Mouse (Mus musculus) forebrain, embryonic 12.5 days (tissue): ENCODE data around the gene Cdc14a. TPM values are rescaled to one million over a fixed set of nuclear protein-coding genes. Genes with fewer than 3 reads are reported as not detected.

Source experiments
- ATAC-seq: fragments of 200-750 bp; cut with Nextera tagmentation; 2 replicates; pipeline ENCODE4 v1.8.0; 2017; ENCODE audit warnings: moderate TSS enrichment; ENCODE audit not compliant: low FRiP score
- H3K27ac ChIP-seq: fragments of 300-500 bp; sonication (generic); 2 replicates; pipeline ENCODE4 v1.5.1; 2016; ENCODE audit warnings: mild to moderate bottlenecking
- H3K27me3 ChIP-seq: fragments of 300-500 bp; sonication (generic); 2 replicates; pipeline ENCODE4 v1.6.1; 2016; ENCODE audit warnings: mild to moderate bottlenecking
- H3K36me3 ChIP-seq: fragments of 300-500 bp; sonication (generic); replicated peaks from 2 replicates; pipeline ENCODE4 v1.6.1; 2016; ENCODE audit warnings: mild to moderate bottlenecking
- H3K4me1 ChIP-seq: fragments of 300-500 bp; sonication (generic); 2 replicates; pipeline ENCODE4 v1.6.1; 2016
- H3K4me2 ChIP-seq: fragments of 300-500 bp; sonication (generic); 2 replicates; pipeline ENCODE4 v1.6.1; 2016; ENCODE audit warnings: mild to moderate bottlenecking, moderate library complexity
- H3K4me3 ChIP-seq: fragments of 300-500 bp; sonication (generic); replicated peaks from 2 replicates; pipeline ENCODE4 v1.5.1; 2016; ENCODE audit warnings: mild to moderate bottlenecking
- H3K9ac ChIP-seq: fragments of 300-500 bp; sonication (generic); 2 replicates; pipeline ENCODE4 v1.6.1; 2016; ENCODE audit warnings: mild to moderate bottlenecking
- H3K9me3 ChIP-seq: fragments of 300-500 bp; sonication (generic); 2 replicates; pipeline ENCODE4 v1.6.1; 2016
- WGBS: fragments of 180-500 bp; shearing (Covaris S2); methylation state at CpG from one replicate; pipeline ENCODE4 v1.1.7; 2016; 5-methylcytosine and 5-hydroxymethylcytosine counted together
- polyA plus RNA-seq: library from polyadenylated mRNA; unstranded; fragments of >200 nt; fragmentation: Nextera tagmentation; extraction: Ambion mirVana; gene quantifications from 2 replicates; pipeline ENCODE4 v1.2.1, GENCODE M21; 2016

The Cdc14a gene
- polyA plus RNA-seq, 1 experiment from 2014 or later = 21.6 TPM

GRCm38 (mm10) chr3:116277146-116277545, 146.7 kb downstream of the Cdc14a start:
- 85% methylated on average over 8 of the region's 8 CpGs for WGBS
- no peak overlapping the region for H3K9ac ChIP-seq

GRCm38 (mm10) chr3:116271679-116272078, 152.2 kb downstream of the Cdc14a start:
- H3K27ac ChIP-seq = no peak overlapping the region
- H3K9ac ChIP-seq = no peak overlapping the region
- peaks cover 3% of the 10 kb centered on the region for H3K36me3 ChIP-seq
- no peaks in the 10 kb centered on the region for H3K4me1 ChIP-seq
- no peaks in the 10 kb centered on the region for H3K9me3 ChIP-seq
- H3K4me2 ChIP-seq = no peak overlapping the region
- WGBS = 94% methylated on average over 6 of the region's 6 CpGs
- H3K4me3 ChIP-seq = no peak overlapping the region
- no peak for ATAC-seq
- H3K27me3 ChIP-seq = no peaks in the 10 kb centered on the region

More at GRCm38 (mm10) chr3:116277146-116277545, 146.7 kb downstream of the Cdc14a start:
- Histone ChIP-seq H3K27ac (no peak overlapping the region), H3K36me3 (peaks cover 12% of the 10 kb centered on the region), H3K4me3 (no peak overlapping the region), H3K9me3 (no peaks in the 10 kb centered on the region), H3K27me3 (no peaks in the 10 kb centered on the region), H3K4me1 (no peaks in the 10 kb centered on the region), H3K4me2 (no peak overlapping the region)
- no peak for ATAC-seq

- Histone ChIP-seq H3K9me3 (no peaks in the 10 kb centered on the region), H3K4me3 (no peak overlapping the region), H3K4me1 (no peaks in the 10 kb centered on the region), H3K4me2 (no peak overlapping the region), H3K9ac (no peak overlapping the region), H3K27ac (no peak overlapping the region), H3K27me3 (no peaks in the 10 kb centered on the region), H3K36me3 (no peaks in the 10 kb centered on the region)
- WGBS = 88% methylated on average over 2 of the region's 2 CpGs
- ATAC-seq = peak; percentile 53
Measured at GRCm38 (mm10) chr3:116267036-116267654, 156.7 kb downstream of the Cdc14a start.

GRCm38 (mm10) chr3:116266360-116266759, 157.5 kb downstream of the Cdc14a start:
- H3K4me3 ChIP-seq = no peak overlapping the region
- H3K4me2 ChIP-seq = no peak overlapping the region
- H3K9ac ChIP-seq = no peak overlapping the region
- no peaks in the 10 kb centered on the region for H3K36me3 ChIP-seq
- WGBS = 91% methylated on average over 3 of the region's 3 CpGs
- no peaks in the 10 kb centered on the region for H3K9me3 ChIP-seq
- H3K27me3 ChIP-seq = no peaks in the 10 kb centered on the region
- ATAC-seq = no peak
- H3K4me1 ChIP-seq = no peaks in the 10 kb centered on the region
- H3K27ac ChIP-seq = no peak overlapping the region

GRCm38 (mm10) chr3:116263977-116264376, 159.9 kb downstream of the Cdc14a start:
- no peak overlapping the region for H3K4me3 ChIP-seq
- no peaks in the 10 kb centered on the region for H3K9me3 ChIP-seq
- no peak overlapping the region for H3K4me2 ChIP-seq
- 90% methylated on average over 1 of the region's 1 CpGs for WGBS
- H3K27me3 ChIP-seq = no peaks in the 10 kb centered on the region
- no peak overlapping the region for H3K27ac ChIP-seq
- no peaks in the 10 kb centered on the region for H3K4me1 ChIP-seq
- no peak for ATAC-seq
- H3K36me3 ChIP-seq = no peaks in the 10 kb centered on the region
- H3K9ac ChIP-seq = no peak overlapping the region

- no peak overlapping the region for H3K4me3 ChIP-seq
- no peaks in the 10 kb centered on the region for H3K27me3 ChIP-seq
- no peaks in the 10 kb centered on the region for H3K4me1 ChIP-seq
- no peak overlapping the region for H3K27ac ChIP-seq
- no peak overlapping the region for H3K4me2 ChIP-seq
- 94% methylated on average over 5 of the region's 5 CpGs for WGBS
- no peaks in the 10 kb centered on the region for H3K36me3 ChIP-seq
- no peak overlapping the region for H3K9ac ChIP-seq
- no peaks in the 10 kb centered on the region for H3K9me3 ChIP-seq
- no peak for ATAC-seq
Measured at GRCm38 (mm10) chr3:116263061-116263460, 160.8 kb downstream of the Cdc14a start.

GRCm38 (mm10) chr3:116256104-116256503, 167.7 kb downstream of the Cdc14a start:
- WGBS = 64% methylated on average over 5 of the region's 5 CpGs

GRCm38 (mm10) chr3:116253077-116253531, 170.7 kb downstream of the Cdc14a start, which contains the start of gene Gpr88:
TSS of gene Gpr88 (minus strand) at chr3:116253503.
- no peaks in the 10 kb centered on the region for H3K9me3 ChIP-seq
- H3K9ac ChIP-seq = peak within 1 kb of the TSS; percentile 61
- no peak within 1 kb of the TSS for H3K27ac ChIP-seq
- peaks cover 24% of the 10 kb centered on the region for H3K4me1 ChIP-seq
- H3K4me2 ChIP-seq = peak within 1 kb of the TSS; percentile 100
- WGBS = 2% methylated on average over 9 of the region's 9 CpGs
- peak within 1 kb of the TSS; percentile 59 for H3K4me3 ChIP-seq
- H3K27me3 ChIP-seq = peaks cover 59% of the 10 kb centered on the region
- peak; percentile 15; the same call in 1 of the 2 replicates for ATAC-seq
- no peaks in the 10 kb centered on the region for H3K36me3 ChIP-seq

More at GRCm38 (mm10) chr3:116256104-116256503, 167.7 kb downstream of the Cdc14a start:
- Histone ChIP-seq H3K4me2 (no peak overlapping the region), H3K4me1 (peaks cover 23% of the 10 kb centered on the region), H3K27me3 (peaks cover 43% of the 10 kb centered on the region), H3K36me3 (no peaks in the 10 kb centered on the region), H3K9me3 (no peaks in the 10 kb centered on the region), H3K4me3 (no peak overlapping the region), H3K27ac (no peak overlapping the region), H3K9ac (no peak overlapping the region)
- ATAC-seq = no peak

GRCm38 (mm10) chr3:116252255-116253040, 171.4 kb downstream of the Cdc14a start:
- Histone ChIP-seq H3K27me3 (peaks cover 65% of the 10 kb centered on the region), H3K4me3 (peak overlapping the region; percentile 59), H3K27ac (no peak overlapping the region), H3K9ac (peak overlapping the region; percentile 61), H3K4me2 (peak overlapping the region; percentile 100), H3K36me3 (no peaks in the 10 kb centered on the region), H3K9me3 (no peaks in the 10 kb centered on the region), H3K4me1 (peaks cover 24% of the 10 kb centered on the region)
- ATAC-seq = peak; percentile 57
- WGBS = under 1% methylated on average over 48 of the region's 48 CpGs

GRCm38 (mm10) chr3:116251481-116252254, 172.2 kb downstream of the Cdc14a start:
- under 1% methylated on average over 82 of the region's 86 CpGs for WGBS
- Histone ChIP-seq H3K4me2 (peak overlapping the region; percentile 100), H3K4me1 (peaks cover 24% of the 10 kb centered on the region), H3K9ac (peak overlapping the region; percentile 61), H3K27me3 (peaks cover 66% of the 10 kb centered on the region), H3K36me3 (no peaks in the 10 kb centered on the region), H3K9me3 (no peaks in the 10 kb centered on the region), H3K27ac (no peak overlapping the region), H3K4me3 (peak overlapping the region; percentile 59)
- ATAC-seq = peak; percentile 72

- 67% methylated on average over 2 of the region's 2 CpGs for WGBS
- no peak overlapping the region for H3K4me3 ChIP-seq
- H3K4me1 ChIP-seq = peaks cover 24% of the 10 kb centered on the region
- no peak for ATAC-seq
- no peaks in the 10 kb centered on the region for H3K36me3 ChIP-seq
- H3K27ac ChIP-seq = no peak overlapping the region
- no peak overlapping the region for H3K4me2 ChIP-seq
- no peaks in the 10 kb centered on the region for H3K9me3 ChIP-seq
- peaks cover 49% of the 10 kb centered on the region for H3K27me3 ChIP-seq
- H3K9ac ChIP-seq = no peak overlapping the region
Measured at GRCm38 (mm10) chr3:116249026-116249425, 174.8 kb downstream of the Cdc14a start.

GRCm38 (mm10) chr3:116244476-116244875, 179.4 kb downstream of the Cdc14a start:
- no peaks in the 10 kb centered on the region for H3K36me3 ChIP-seq
- H3K9ac ChIP-seq = no peak overlapping the region
- no peak overlapping the region for H3K4me3 ChIP-seq
- H3K9me3 ChIP-seq = no peaks in the 10 kb centered on the region
- no peak overlapping the region for H3K27ac ChIP-seq
- WGBS = 68% methylated on average over 6 of the region's 6 CpGs
- no peak overlapping the region for H3K4me2 ChIP-seq
- peaks cover 12% of the 10 kb centered on the region; the same call in 1 of the 2 replicates for H3K27me3 ChIP-seq
- no peak for ATAC-seq
- H3K4me1 ChIP-seq = no peaks in the 10 kb centered on the region
